Mouse (Mus musculus): ENCODE data around the gene Sbp. TPM values are rescaled to one million over a fixed set of nuclear protein-coding genes. Genes with fewer than 3 reads are reported as not detected.

Gene Sbp
- total RNA-seq, 1 experiment from 2014 or later: not detected

- peak; percentile 89 for ATAC-seq (replicated peaks; ENCODE audit: insufficient number of reproducible peaks, low FRiP score, low TSS enrichment, poor library complexity, severe bottlenecking)
Observed at GRCm38 (mm10) chr17:23982912-23983311, 41.4 kb downstream of the Sbp start.

- no peak for ATAC-seq (replicated peaks; ENCODE audit: insufficient number of reproducible peaks, low FRiP score, low TSS enrichment, poor library complexity, severe bottlenecking)
Observed at GRCm38 (mm10) chr17:23984989-23985388, 43.5 kb downstream of the Sbp start.

GRCm38 (mm10) chr17:23989802-23990201, 48.3 kb downstream of the Sbp start:
- no peak for ATAC-seq (replicated peaks; ENCODE audit: insufficient number of reproducible peaks, low FRiP score, low TSS enrichment, poor library complexity, severe bottlenecking)

- ATAC-seq (replicated peaks; ENCODE audit: insufficient number of reproducible peaks, low FRiP score, low TSS enrichment, poor library complexity, severe bottlenecking): no peak
Observed at GRCm38 (mm10) chr17:23992789-23993553, 51.5 kb downstream of the Sbp start.

GRCm38 (mm10) chr17:23993559-23994428, 52.3 kb downstream of the Sbp start:
- peak; percentile 91 for ATAC-seq (replicated peaks; ENCODE audit: insufficient number of reproducible peaks, low FRiP score, low TSS enrichment, poor library complexity, severe bottlenecking)

GRCm38 (mm10) chr17:23994667-23995066, 53.2 kb downstream of the Sbp start:
- no peak for ATAC-seq (replicated peaks; ENCODE audit: insufficient number of reproducible peaks, low FRiP score, low TSS enrichment, poor library complexity, severe bottlenecking)

Other genes with a start within 250 kb of the Sbp start
- gene 1520401A03Rik, start 218.9 kb upstream of the Sbp start, total RNA-seq (2017): not detected in 3 replicates
- gene Pkmyt1, start 215.3 kb upstream of the Sbp start, total RNA-seq (2017): 0.86 to 3.7 TPM (median 2.6 TPM) in 3 replicates
- gene Paqr4, start 200.8 kb upstream of the Sbp start, total RNA-seq (2017): 0.38 to 5.1 TPM (median 2.9 TPM) in 3 replicates
- 0.39 TPM in 1 of 3 replicates, not detected in the others for gene Kremen2, start 195.8 kb upstream of the Sbp start, total RNA-seq (2017)
- gene Flywch1, start 170.1 kb upstream of the Sbp start, total RNA-seq (2017): 7.0 to 19.0 TPM (median 8.6 TPM) in 3 replicates
- 2.5 TPM in 1 of 3 replicates, not detected in the others for gene Flywch2, start 155.6 kb upstream of the Sbp start, total RNA-seq (2017)
- 91.7 to 297 TPM (median 188 TPM) in 3 replicates for gene Srrm2, start 151.1 kb upstream of the Sbp start, total RNA-seq (2017)
- 89.4 to 137 TPM (median 96.5 TPM) in 3 replicates for gene Elob, start 112.5 kb upstream of the Sbp start, total RNA-seq (2017)
- not detected in 3 replicates for gene Prss33, start 105.6 kb upstream of the Sbp start, total RNA-seq (2017)
- gene Prss32, start 97.8 kb upstream of the Sbp start, total RNA-seq (2017): not detected in 3 replicates
- gene Prss41, start 97.5 kb upstream of the Sbp start, total RNA-seq (2017): not detected in 3 replicates
- gene Prss21, start 73.6 kb upstream of the Sbp start, total RNA-seq (2017): not detected in 3 replicates
- not detected in 3 replicates for gene Dcpp1, start 60.8 kb upstream of the Sbp start, total RNA-seq (2017)
- not detected in 3 replicates for gene Dcpp2, start 60.8 kb upstream of the Sbp start, total RNA-seq (2017)
- gene Dcpp3, start 24.2 kb upstream of the Sbp start, total RNA-seq (2017): not detected in 3 replicates
- gene Sbpl, start 13.6 kb downstream of the Sbp start, total RNA-seq (2017): not detected in 3 replicates
- 0.76 to 1.2 TPM in 2 of 3 replicates, not detected in the other for gene Prss30, start 38.9 kb downstream of the Sbp start, total RNA-seq (2017)
- not detected in 3 replicates for gene Prss22, start 56.4 kb downstream of the Sbp start, total RNA-seq (2017)
- not detected in 3 replicates for gene Prss27, start 96.5 kb downstream of the Sbp start, total RNA-seq (2017)
- gene Kctd5, start 131.8 kb downstream of the Sbp start, total RNA-seq (2017): 15.4 to 22.7 TPM (median 16.9 TPM) in 3 replicates
- 37.3 to 63.3 TPM (median 46.8 TPM) in 3 replicates for gene Pdpk1, start 209.3 kb downstream of the Sbp start, total RNA-seq (2017)
- 6.5 to 24.6 TPM (median 24.4 TPM) in 3 replicates for gene Amdhd2, start 222.1 kb downstream of the Sbp start, total RNA-seq (2017)
- 55.6 to 90.6 TPM (median 83.3 TPM) in 3 replicates for gene Atp6v0c, start 228.0 kb downstream of the Sbp start, total RNA-seq (2017)